Mouse (Mus musculus) activated CD4-positive, CD25-positive, alpha-beta regulatory T cell, adult 4 months (primary cell): ENCODE measurements around the gene Acy3. TPM values are rescaled to one million over a fixed set of nuclear protein-coding genes. Genes with fewer than 3 reads are reported as not detected.
A peak's percentile ranks its signal among the peaks of the same experiment; 100 is the strongest.
"Not testable (repeated sequence)": the region's sequence is repeated elsewhere in the genome, so short reads cannot be mapped to it uniquely, and the experiment has no call there.

Experiments
- ATAC-seq: one replicate; pipeline ENCODE4 v1.8.0; 2017
- polyA plus RNA-seq, 2 experiments: library from polyadenylated mRNA; unstranded; fragments of 100-300 nt; shearing (Covaris generic); gene quantifications; one replicate each; pipeline ENCODE4 v1.2.1; 2017

Gene Acy3
- polyA plus RNA-seq, 2 experiments from 2014 or later, result 1.2 to 1.6 TPM

- ATAC-seq, result no peak
Measured at GRCm38 (mm10) chr19:4004331-4004730, 18.0 kb downstream of the Acy3 start.

GRCm38 (mm10) chr19:4005091-4005490 lies 18.7 kb downstream of the Acy3 start:
- no peak for ATAC-seq

- ATAC-seq, result no peak
Measured at GRCm38 (mm10) chr19:4005971-4006370, 19.6 kb downstream of the Acy3 start.

- no peak for ATAC-seq
Measured at GRCm38 (mm10) chr19:4011086-4011485, 24.7 kb downstream of the Acy3 start.

GRCm38 (mm10) chr19:4012432-4013022 lies 26.2 kb downstream of the Acy3 start, which contains the start of gene Ndufv1:
Gene Ndufv1 (minus strand): TSS chr19:4012806.
- ATAC-seq, result peak; percentile 98

- peak; percentile 21 for ATAC-seq
Measured at GRCm38 (mm10) chr19:4013066-4013465, 26.7 kb downstream of the Acy3 start.

- ATAC-seq, result no peak
Measured at GRCm38 (mm10) chr19:4014802-4015201, 28.4 kb downstream of the Acy3 start.

GRCm38 (mm10) chr19:4015635-4016034 lies 29.3 kb downstream of the Acy3 start:
- no peak for ATAC-seq

GRCm38 (mm10) chr19:4017921-4018587 lies 31.7 kb downstream of the Acy3 start:
- ATAC-seq, result no peak

GRCm38 (mm10) chr19:4018743-4019583 lies 32.6 kb downstream of the Acy3 start:
- ATAC-seq, result no peak

- ATAC-seq, result no peak
Measured at GRCm38 (mm10) chr19:4023185-4023584, 36.8 kb downstream of the Acy3 start.

- ATAC-seq, result no peak
Measured at GRCm38 (mm10) chr19:4027576-4027975, 41.2 kb downstream of the Acy3 start.

- no peak for ATAC-seq
Measured at GRCm38 (mm10) chr19:4032668-4033067, 46.3 kb downstream of the Acy3 start.

- no peak for ATAC-seq
Measured at GRCm38 (mm10) chr19:4033298-4033697, 46.9 kb downstream of the Acy3 start.

GRCm38 (mm10) chr19:4033742-4034141 lies 47.4 kb downstream of the Acy3 start:
- no peak for ATAC-seq

- no peak for ATAC-seq
Measured at GRCm38 (mm10) chr19:4036327-4037045, 50.1 kb downstream of the Acy3 start.

GRCm38 (mm10) chr19:4037154-4037787 lies 50.9 kb downstream of the Acy3 start:
- ATAC-seq, result not testable (repeated sequence)

GRCm38 (mm10) chr19:4037788-4038232 lies 51.4 kb downstream of the Acy3 start, which contains the start of gene Gstp1:
Gene Gstp1 (minus strand): TSS chr19:4037985.
- peak; percentile 93 for ATAC-seq
